Mouse (Mus musculus): ENCODE measurements around the gene Dnase1l1.
A peak's percentile ranks its signal among the peaks of the same experiment; 100 is the strongest.

Dnase1l1 gene

GRCm38 (mm10) chrX:74270062-74270901 is 11.9 kb downstream of the Dnase1l1 start, which contains the start of gene Rpl10:
TSS of gene Rpl10 (plus strand) at chrX:74270812.
- DNase-seq (ENCODE audit: low spot score in 2 of 2): peak; percentile 66 to 87

GRCm38 (mm10) chrX:74269736-74270061 is 12.4 kb downstream of the Dnase1l1 start:
- DNase-seq (ENCODE audit: low spot score in 2 of 2): no peak

DNA sequence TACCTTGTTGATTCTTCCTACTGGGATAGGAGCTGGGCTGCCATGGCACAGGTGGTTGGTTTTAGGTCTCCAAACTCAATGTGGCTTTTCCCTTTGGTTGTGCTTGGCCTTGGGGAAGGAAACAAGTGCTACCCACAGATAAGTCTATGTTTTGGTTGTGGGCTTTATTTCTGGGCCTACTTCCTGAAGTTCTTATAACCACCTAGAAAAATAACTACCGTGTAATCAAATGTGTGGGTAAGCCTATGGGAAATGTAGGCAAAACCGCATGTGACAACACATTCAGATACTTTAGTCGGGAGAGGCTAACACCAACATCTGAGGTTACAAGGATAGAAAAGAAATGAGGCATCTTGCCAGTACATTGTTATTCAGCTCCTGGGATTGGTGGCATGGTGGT is 24.4 kb downstream of the Dnase1l1 start:
- no peak for DNase-seq (ENCODE audit: low spot score in 2 of 2)

GRCm38 (mm10) chrX:74254888-74255565 is 27.1 kb downstream of the Dnase1l1 start:
- no peak for DNase-seq (ENCODE audit: low spot score in 2 of 2)

GRCm38 (mm10) chrX:74254153-74254887 is 27.8 kb downstream of the Dnase1l1 start, which contains the start of gene Emd:
TSS of gene Emd (plus strand) at chrX:74254687.
- DNase-seq (ENCODE audit: low spot score in 2 of 2): peak; percentile 59 to 88

DNA sequence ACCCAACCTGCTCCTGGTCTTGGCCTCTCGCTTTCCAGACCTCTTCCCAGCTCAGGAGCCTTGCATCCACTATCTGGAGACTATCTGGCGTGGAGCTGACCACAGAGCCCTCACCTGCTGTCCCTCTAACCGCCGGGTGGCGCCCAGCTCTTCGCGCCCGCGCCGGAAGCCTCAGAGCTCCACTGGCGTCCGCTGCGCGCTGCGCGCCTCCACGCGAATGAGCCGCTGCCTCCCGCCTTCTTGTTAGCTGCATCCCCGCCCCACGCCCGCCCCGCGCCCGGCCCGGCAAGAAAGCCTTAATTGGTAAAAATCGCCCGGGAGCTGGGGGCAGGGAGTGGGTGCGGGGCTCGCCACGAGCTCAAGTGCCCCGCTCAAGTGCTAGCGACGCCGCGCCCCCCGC is 32.5 kb downstream of the Dnase1l1 start, which contains the start of gene Flna:
Gene Flna (minus strand): TSS at position 206 of the 400 bp plus-strand sequence.
- DNase-seq (ENCODE audit: low spot score in 2 of 2): peak; percentile 45 to 57

GRCm38 (mm10) chrX:74248651-74249050 is 33.5 kb downstream of the Dnase1l1 start:
- DNase-seq (ENCODE audit: low spot score in 2 of 2): peak in 1 of 2 experiments; percentile 22

DNA sequence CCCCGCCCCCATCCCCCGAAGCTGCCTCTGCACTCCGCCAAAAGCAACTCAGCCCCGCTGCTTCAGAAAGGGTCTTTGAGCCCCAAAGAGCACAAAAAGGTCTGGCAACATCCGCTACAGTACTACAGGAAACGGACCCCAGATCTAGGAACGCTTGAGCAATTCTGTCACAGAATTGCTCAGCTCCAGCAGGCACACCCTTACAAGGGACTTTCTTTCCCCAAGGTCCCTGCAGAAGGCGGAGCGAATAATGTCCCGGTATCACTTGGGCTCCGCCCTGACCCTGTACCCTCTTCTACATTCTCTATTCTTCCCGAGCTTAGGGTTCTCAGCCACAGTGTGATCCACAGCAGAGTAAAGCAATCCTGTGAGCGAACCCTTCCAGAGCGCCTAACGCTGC is 35.4 kb downstream of the Dnase1l1 start:
- DNase-seq (ENCODE audit: low spot score in 2 of 2): peak in 1 of 2 experiments; percentile 48

DNA sequence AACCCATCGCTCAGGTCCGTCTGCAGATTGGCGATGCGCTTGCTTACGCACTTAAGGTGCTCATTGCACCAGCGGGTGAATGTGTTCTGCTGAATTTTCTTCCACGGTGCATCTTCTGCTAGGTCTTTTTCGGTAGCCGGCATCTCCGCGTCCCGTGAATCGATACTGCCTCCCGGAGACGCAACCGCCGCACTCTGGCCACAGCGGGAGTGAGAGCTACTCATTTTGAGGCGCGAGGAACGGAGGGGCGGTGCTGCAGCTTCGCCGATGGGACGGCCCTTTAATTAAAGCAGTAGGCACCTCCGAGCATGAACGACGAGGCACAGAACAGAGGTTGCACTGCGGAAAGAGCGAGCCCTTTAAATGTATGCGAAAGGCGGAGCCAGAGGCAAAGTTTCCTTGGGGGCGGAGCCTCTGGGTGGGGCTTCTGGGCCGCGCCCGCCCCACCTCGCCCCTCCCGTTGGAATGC is 35.9 kb downstream of the Dnase1l1 start:
- peak in 1 of 2 experiments; percentile 84 for DNase-seq (ENCODE audit: low spot score in 2 of 2)

GRCm38 (mm10) chrX:74245687-74246086 is 36.5 kb downstream of the Dnase1l1 start:
- DNase-seq (ENCODE audit: low spot score in 2 of 2): peak; percentile 46 to 74

DNA sequence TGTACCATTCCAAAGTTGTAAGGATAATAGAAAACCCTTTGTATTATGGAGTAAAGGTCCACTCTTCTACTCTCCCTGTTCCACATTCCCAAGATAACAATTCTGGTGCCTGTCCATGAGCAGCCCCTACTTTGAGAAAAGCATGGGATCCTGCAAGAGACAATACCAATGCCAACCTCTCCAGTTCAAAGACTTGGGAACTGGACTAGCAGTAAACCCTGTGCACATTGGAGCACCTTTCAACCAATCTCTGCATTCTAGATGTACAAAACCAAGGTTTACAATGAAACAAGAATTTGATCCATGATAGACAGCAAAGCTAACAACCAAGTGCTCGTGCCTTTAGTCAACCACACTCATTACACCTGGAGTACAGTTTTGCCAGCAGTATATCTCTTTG is 37.0 kb downstream of the Dnase1l1 start:
- no peak for DNase-seq (ENCODE audit: low spot score in 2 of 2)

DNA sequence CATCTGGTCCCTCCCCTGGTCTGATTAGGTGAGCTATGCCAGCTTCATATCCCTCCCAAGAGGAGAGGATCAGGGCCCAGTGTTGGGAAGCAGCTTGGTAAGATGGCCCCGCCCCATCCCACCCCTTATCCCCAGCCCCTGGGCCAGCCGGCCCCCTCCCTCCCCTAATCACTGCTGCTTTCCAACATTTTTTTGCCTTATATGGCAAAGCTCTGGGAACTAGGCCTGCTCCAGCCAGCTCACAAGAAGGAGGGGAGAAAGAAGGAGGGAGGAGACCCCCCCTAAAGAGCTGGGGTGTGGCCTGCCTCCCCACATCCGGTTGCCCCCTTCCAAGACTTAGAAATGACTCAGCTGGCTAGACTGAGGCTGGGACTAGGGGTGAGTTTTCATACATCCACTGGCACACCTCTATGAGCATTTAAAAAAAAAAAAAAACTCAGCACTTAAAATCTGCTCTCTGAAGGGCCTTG is 37.5 kb downstream of the Dnase1l1 start:
- peak; percentile 3 to 48 for DNase-seq (ENCODE audit: low spot score in 2 of 2)

GRCm38 (mm10) chrX:74243807-74244206 is 38.3 kb downstream of the Dnase1l1 start:
- no peak for DNase-seq (ENCODE audit: low spot score in 2 of 2)

DNA sequence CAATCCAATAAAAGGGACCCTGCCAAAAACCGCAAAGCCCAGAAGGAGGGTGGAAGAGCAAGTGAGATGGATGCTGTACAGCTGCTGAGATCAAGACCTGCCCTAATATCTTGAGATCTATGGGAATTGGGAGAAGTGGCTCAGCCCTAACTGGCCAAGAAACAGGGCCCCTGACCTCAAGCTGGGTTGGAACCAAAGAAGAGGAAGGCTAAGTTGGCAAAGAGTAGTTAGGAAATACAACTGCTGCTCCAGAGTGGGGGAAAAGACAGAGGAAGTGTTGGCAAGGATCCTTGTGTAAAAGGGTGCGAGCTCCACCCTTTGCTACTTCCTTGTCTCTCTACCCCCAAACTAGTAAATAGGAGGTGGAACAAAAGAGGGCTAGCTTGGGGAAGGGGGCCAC is 38.7 kb downstream of the Dnase1l1 start:
- DNase-seq (ENCODE audit: low spot score in 2 of 2): no peak

GRCm38 (mm10) chrX:74240332-74240731 is 41.8 kb downstream of the Dnase1l1 start:
- no peak for DNase-seq (ENCODE audit: low spot score in 2 of 2)

- DNase-seq (ENCODE audit: low spot score in 2 of 2): no peak
Measured at GRCm38 (mm10) chrX:74233196-74233595, 48.9 kb downstream of the Dnase1l1 start.

- DNase-seq (ENCODE audit: low spot score in 2 of 2): no peak
Measured at GRCm38 (mm10) chrX:74230038-74230437, 52.1 kb downstream of the Dnase1l1 start.
